Mouse (Mus musculus) CD4-positive, CD25-positive, alpha-beta regulatory T cell, adult 4 months (primary cell): ENCODE measurements around the gene Gpatch8. TPM values are rescaled to one million over a fixed set of nuclear protein-coding genes. Genes with fewer than 3 reads are reported as not detected.

Source experiments
- ATAC-seq: one replicate; pipeline ENCODE4 v1.8.0; 2017
- polyA plus RNA-seq, 2 experiments: library from polyadenylated mRNA; unstranded; fragments of 100-300 nt; shearing (Covaris generic); gene quantifications; one replicate each; pipeline ENCODE4 v1.2.1; 2017

Gpatch8 gene
- polyA plus RNA-seq, 2 experiments from 2014 or later, result 64.2 to 75.8 TPM

DNA sequence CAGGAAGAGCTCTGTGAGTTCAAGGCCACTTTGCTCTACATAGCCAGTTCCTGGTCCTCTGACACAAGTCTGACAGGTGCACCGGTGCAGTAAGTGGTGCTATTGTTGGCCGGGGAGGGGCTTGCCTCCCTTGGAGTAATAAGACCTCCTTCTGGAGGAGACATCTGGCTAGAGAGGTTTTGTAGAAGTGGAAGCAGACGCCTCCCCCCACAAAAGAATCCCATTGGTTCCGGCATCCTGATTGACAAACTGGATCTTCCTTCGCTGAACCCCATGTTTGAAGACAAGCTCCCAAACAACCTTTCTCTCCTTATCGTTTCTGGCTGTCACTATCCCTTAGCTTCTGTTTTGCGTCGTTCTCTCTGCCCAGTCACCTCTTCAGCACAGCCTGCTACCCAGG is 107.9 kb downstream of the Gpatch8 start:
- no peak for ATAC-seq

DNA sequence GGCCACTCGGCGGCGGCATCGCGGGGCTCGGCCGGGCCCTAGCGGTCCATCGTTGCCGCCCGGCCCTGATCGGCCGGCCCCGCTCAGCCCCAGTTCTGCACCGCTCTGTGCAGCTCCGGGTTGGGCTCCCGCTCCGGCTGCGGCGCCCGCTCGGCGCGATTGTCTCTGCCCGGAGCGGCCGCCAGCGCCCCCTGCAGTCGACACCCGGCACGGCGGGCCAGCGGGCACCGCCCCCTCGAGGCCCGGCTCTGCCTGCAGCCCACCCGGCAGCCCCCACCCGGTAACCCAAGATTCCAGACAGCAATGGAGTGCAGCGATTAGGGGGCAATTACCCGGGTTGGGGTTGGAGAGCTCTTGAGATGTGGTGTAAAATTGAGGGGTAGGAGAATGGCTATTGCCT is 108.7 kb downstream of the Gpatch8 start, which contains the start of gene Fam171a2:
Gene Fam171a2, minus strand, starts transcription at position 186 of the 400 bp plus-strand sequence.
- peak; percentile 75 for ATAC-seq

DNA sequence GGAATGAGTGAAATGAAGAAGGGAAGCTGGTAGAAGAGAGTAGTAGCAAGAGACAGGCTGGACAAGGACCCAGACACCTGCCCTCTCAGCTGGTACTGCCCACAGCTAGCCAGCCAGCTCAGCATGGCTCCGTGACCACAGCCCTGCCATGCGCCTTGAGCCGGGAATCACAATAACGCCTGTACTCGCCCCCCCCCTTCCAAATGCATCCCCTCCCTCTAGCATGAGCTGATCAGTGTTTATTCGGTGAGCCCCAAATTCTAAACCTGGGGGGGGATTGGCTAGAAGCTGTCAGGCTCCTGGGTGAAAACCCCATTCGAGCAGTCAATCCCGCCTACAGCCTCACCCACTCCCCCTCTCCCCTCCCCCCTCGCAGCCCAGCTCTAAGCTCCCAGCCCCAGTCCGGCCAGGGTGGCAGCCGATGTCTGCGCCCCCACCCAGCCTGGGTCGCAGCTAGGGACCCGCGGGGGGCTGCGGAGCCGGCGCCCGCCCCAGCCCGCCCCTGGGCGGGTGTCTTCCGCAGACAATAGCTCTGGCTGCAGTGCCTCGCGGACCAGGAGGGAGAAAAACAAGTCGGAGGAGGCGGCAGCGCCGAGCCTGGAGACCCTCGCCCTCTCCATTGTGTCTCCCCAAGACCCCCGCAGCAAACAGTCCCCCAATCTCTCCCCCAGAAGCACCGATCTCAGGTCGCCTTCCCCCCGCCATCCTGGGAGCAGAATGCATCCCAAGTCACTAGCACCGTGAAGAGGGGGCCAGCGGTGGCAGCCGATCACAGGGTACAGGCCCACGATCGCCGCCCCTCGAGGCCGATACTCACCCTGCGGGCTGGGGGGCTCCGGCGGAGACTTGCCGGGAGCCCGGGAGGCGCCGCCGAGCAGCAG is 109.4 kb downstream of the Gpatch8 start:
- no peak for ATAC-seq

DNA sequence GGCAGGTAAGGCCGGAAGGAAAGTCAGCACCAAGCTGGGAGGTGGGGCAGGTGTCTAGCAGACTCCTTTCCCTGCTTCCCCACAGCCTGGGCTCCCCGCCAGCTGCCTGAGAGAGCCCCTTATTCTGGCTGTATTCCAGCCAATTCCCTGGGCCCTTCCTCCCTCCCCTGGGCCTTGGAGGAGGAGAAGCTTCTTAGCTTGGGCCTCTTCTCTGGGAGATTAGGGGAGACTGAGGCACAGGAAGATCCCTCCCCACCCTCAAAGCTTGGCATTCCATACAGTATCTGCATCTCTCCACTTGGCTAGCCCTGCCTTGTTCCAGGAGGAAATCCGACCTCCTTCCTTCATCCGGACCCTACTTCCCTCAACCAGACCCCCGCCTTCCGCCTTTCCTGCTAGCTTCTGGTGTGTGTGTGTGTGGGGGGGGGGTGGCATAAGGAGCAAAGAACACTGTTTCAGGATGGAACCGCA is 110.3 kb downstream of the Gpatch8 start:
- no peak for ATAC-seq

DNA sequence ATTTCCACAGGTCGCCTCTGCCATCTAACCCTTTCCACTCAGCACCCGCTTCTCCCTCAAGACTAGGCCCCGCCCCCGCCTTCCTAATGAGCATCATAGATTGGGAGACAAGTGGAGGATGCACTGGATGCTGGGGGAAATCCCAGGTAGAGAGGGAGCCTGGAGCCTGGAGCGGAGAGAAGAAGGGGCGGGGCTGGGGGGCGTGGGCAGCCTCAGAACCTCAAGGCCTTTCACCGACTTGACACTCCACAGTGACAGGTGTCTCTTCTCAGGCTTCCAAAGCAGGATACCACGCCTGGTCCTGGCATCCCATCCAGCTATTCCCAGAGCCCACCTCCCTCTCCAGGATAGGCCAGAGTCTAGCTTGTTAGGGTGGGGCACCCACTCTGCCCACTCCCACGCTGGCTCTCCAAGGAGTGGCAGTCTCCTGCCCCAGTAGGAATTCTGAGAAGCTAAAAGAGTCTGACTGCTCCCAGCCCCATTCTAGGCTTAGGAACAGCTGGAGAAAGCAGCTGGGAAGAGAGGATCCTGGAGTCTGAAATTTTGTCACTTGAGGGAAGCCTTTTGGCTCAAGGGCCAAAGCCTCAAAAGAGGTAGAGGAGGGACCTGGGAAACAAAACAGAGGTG is 110.8 kb downstream of the Gpatch8 start:
- ATAC-seq, result no peak

DNA sequence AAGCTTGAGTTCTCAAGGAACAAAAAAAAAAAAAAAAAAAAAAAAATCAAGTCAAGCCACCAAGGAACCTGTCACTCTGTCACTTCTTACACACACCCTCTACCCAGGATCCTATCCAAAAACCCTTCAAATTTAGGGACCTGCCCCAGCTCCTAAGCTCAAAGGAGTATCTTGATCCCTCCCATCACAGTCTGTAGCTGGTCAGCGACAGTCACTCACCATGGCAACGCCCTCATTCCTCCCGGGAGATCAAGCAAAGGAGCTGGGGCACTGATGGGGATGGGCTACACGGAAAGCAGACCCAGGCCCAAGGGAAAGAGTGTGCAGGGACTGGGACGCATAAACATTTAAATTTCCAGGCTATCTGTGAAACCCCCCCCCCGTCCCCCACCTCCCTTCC is 111.4 kb downstream of the Gpatch8 start:
- ATAC-seq, result no peak

DNA sequence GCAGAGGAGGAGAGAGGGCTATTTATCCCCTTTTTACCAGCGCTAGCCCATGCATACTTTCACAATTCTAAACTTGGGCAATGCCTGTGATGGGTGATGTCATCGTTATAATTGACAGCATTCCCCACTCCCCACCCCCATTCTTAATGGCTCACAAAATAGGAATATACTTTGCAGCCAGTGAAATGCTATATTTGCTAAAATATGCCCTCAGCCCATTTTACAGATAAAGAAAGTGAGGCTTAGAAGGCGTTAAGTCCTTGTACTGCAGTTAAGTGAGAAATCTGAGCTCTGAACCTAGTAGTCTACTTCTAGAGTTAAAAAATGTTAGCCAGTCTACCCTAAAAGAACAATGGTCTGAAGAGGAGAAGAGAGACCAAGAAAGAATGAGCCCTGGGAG is 111.9 kb downstream of the Gpatch8 start:
- no peak for ATAC-seq

DNA sequence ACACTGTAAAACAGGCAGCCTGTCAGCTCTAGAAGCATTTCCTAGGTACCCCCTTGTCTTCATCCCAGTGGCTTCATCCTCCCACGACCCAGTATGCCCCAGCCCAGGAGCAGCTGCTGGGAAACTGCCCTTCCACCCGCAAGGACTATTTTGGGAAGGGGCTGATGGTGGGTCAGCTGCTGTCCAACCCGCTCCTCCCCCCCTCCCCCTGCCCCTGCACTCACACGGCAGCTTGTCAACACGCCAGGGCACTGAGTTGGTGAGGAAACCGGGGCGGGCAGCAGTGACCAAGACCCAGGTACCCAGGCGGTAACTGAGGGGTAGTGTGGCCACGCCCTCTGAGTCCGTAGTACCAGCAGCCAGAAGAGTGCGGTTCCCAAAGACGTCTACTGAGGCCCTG is 112.5 kb downstream of the Gpatch8 start:
- ATAC-seq, result no peak

DNA sequence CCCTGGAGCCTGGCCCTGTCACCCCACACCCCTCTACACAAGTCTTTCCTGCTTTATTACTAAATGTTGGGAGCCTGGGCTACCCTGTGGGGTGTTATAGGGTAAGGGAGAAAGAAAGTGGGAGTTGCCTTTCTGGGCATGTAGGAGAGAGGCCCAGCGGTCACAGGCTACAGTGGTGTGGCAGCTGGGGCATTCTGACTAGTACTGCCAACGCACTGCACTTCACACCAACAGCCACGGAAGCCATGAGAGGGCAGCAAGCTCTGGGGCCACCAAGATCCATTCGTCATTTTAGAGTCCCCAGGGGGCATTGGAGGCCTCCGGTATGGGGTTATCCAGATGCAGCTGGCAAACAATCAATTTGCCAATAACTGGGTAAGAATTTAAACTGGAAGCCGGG is 114.1 kb downstream of the Gpatch8 start:
- no peak for ATAC-seq

DNA sequence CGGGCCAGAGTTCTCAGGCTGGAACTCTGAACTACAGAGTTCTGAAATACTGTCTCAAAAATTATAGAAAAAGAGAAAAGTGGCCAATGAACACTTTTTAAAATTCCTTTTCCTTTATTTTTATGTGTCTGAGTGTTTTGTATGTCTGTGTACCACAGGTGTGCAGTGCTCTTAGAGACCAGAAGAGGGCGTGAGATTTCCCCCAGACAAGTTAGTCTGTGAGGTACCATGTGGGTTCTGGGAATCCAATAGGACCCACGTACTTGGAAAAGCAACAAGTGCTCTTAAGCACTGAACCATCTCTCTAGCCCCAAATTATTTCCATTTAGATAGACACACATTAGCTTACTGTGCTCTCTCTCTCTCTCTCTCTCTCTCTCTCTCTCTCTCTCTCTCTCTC is 114.8 kb downstream of the Gpatch8 start:
- no peak for ATAC-seq

DNA sequence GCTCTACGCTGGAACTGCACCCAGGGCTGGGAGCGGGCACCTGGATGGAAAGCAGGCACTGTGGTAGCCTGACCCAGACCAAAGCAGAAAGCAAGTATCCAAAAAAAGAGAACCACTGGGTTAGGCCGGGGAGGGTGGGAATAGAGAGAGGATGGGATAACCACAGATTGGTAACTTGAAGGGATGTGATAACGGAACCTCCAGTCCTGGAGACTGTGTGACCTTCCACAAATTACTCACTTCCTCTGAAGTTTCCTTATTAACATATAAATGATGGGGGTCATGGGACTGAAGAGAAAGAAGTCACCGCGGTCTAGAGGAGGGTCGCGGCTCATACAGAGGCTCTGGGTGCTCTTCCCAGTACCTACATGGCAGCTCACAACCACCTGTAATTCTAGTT is 115.9 kb downstream of the Gpatch8 start:
- no peak for ATAC-seq

DNA sequence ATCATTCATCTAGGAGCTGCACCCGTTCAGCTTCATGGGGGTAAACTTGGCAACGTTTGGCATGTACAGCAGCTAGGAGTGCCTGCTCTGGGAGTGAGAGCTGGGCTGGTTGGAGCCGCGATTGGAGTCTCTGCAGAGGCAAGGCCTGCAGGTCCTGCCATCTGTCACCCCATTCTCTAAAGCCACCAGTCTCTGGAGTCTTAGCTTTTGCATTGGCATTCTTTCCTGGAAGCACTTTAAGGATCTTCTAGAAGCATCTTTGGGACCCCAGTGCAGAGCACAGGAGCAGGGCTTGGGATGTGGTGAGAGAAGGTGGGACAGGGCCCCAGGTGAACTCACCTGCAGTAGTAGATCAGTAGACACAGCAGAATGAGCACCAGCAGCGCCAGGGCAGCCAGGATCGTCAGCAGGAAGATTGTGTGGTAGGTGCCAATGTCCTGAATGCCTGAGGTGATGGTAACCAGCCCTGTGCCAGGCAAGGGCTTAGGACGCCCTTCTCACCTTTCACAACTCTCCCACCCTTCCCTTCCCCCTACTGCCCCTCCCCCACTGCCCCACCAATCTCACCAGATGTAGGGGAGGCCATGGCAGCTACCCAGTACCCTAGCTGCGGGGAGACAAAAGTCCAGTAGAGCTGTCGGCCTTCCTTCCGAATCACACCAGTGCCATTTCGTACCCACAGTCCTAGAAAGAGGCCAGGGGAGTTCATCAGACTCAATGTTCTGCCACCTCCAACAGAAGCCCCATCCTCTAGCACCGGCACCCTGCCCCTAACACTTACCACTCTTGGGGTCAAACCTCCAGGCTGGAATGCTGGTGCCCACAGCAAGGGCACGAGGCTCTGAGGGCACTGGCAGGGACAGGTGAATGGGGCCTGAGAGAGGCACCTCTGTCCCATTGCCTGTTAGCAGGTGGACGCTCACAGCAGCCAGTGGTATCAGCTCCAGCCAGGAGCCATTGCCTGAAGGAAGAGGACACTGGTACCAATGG is 116.8 kb downstream of the Gpatch8 start:
- no peak for ATAC-seq

DNA sequence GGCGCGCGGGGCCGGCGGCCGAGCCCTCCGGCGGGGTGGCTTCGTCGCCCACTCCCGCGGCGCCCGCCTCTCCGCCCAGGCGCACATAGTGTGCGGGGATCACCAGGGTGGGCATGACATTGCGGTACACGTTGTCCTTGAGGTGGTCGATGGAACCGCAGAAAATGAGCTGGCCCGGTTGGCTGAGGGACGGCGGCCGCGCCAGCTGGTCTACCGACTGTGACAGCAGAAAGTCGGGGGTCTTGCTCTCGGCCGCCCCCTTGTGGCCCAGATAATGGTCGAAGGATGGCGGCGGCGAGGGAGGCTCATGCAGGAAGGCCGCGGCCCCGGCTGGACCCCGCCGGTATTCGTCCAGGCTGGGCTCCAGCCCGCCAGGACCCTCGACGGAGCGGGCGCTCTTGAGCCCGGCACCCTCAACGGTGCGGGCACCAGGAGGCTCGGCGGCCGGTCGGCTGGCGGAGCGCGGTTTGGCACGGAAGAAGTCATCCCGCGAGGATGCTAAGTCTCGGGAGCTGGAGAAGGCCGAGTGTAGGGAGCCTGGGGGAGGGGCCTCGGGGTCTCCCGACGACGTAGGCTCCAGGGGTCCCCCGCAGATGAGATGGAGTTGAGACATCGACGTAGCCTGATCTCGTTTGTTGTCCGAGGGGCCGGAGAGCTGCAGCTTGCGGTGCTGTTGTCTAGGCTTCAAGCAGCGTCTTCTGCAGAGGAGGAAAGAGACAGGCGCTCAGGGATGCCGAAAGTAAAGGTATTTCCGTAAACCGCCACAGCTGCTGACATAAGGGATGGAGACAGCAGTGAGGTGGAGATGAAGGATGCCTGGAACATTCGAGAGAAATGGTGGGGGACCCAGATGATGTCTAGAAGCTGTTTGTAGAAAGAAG is 117.7 kb downstream of the Gpatch8 start:
- ATAC-seq, result no peak

DNA sequence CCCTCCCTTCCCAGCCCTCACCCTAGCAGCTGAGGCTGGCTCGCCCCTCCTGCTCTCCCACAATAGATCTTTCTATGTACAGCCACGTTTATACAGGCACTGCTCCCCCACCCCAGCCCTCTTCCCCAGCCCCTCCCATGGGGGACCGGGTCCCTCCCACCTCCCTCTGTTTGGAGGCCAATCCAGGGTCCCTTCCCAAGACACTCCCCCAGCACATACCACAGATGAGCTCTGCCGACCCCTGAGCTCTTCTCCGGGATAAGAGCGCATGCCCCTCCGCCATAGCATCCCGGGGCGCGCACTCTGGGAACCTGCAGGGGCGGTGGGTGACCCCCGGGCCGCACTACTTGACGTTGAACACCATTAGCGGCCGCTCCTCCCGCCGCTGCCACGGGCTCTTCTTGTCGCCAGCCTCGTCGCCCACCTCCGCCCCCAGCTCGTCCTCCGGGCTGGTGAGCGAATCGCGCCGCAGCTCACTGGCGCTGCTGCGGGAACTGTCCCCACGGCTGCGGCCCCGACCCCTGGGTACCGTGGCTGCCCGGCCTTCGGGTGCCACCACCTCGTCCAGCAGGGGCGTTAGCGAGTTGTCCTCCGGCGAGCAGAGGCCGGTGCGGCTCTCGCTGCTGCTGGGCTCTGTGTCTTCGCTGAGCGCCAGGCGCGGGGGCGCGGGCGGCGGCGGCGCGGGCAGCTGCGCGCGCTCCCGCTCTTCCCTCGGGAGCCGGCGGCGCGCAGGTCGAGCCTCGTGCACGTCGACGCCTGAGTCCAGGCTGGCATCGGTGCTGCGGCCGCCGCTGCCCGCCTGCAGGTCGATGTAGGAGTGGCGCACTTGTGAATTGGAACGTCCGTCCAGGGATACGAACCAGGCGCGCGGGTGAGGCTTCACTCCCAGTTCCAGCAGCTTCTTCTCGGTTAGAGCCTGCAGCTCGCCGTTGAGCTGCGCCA is 118.8 kb downstream of the Gpatch8 start:
- ATAC-seq, result no peak

DNA sequence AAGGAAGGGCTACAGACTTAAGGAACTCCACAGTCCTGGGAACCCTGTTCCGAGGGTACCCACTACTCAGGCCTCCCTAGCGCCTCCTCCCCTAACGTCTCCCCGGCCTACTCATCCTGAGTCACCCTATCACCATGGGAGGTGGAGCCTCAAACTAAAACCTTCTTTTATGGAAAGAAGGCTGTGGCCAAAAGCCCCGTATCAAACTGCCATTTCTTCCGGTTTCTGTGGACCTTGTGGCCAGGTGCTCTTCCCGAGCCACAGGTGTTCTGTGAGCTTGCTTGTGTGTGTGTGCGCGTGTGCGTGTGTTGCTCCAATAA is 119.8 kb downstream of the Gpatch8 start:
- ATAC-seq, result no peak

DNA sequence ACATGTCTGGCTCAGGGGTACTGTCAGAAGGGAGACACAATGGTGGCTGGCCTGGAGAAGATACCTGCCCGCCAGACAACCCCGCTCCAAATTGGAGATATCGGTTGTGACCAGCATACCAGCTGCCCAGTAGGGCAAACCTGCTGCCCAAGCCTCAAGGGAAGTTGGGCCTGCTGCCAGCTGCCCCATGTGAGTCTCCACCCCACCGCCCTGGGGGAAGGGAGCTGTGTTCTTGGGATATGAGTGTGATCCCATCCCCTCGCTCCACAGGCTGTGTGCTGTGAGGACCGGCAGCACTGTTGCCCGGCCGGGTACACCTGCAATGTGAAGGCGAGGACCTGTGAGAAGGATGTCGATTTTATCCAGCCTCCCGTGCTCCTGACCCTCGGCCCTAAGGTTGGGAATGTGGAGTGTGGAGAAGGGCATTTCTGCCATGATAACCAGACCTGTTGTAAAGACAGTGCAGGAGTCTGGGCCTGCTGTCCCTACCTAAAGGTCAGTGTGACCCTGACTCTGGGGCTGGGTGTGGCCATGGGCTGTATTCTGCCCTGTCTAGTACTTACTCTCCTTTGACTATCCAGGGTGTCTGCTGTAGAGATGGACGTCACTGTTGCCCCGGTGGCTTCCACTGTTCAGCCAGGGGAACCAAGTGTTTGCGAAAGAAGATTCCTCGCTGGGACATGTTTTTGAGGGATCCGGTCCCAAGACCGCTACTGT is 120.3 kb downstream of the Gpatch8 start:
- ATAC-seq, result no peak

DNA sequence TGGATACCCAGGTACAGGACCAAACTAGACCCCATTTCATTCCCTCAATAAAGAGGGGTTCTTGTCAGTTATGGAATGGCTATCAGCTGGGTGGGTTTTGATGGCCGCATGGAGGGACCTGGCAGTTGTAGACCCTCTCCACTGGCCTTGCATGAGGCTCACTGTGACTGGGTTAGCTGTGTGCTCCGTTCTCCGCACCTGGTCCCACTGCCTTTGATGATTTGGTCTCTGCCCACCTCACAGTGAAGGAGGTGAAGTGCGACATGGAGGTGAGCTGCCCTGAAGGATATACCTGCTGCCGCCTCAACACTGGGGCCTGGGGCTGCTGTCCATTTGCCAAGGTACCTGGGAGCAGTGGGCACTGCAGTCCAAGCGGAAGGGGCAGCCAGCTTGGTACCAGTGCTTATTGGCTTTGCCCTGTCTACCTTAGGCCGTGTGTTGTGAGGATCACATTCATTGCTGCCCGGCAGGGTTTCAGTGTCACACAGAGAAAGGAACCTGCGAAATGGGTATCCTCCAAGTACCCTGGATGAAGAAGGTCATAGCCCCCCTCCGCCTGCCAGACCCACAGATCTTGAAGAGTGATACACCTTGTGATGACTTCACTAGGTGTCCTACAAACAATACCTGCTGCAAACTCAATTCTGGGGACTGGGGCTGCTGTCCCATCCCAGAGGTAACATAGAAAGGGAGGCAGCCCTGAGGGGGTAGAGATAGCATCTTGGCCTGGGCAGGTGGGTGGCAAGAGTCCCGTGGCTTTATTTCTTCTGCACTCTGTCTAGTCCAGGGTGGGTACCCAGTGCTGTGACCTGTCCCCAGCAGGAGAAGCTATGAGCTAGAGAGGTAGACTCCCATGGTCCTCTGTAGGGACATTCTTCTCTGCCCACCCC is 121.1 kb downstream of the Gpatch8 start:
- no peak for ATAC-seq

DNA sequence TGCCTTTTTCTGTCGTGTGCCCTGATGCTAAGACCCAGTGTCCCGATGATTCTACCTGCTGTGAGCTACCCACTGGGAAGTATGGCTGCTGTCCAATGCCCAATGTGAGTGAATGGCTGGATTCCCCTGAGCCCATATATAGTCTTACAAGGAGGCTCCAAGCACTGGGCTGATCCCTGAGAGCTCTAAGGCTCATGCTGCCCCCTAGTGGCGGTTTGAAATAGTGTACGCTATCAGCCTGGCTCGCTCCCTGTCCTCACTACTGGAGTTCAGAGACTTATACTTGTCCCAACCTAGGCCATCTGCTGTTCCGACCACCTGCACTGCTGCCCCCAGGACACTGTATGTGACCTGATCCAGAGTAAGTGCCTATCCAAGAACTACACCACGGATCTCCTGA is 121.8 kb downstream of the Gpatch8 start:
- ATAC-seq, result peak; percentile 54

DNA sequence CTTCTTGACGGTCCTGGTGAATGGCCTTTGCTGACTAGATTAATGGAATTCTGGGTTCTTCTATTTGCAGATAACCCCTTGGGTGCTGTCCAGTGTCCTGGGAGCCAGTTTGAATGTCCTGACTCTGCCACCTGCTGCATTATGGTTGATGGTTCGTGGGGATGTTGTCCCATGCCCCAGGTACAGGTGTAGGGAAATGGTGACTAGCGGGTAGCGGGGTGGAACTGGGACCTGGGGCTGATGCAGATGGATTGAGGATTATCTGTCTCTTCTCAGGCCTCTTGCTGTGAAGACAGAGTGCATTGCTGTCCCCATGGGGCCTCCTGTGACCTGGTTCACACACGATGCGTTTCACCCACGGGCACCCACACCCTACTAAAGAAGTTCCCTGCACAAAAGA is 122.3 kb downstream of the Gpatch8 start:
- ATAC-seq, result no peak
